Mouse (Mus musculus) hindbrain, embryonic 14.5 days (tissue): ENCODE results near the gene Mpzl1. TPM values are rescaled to one million over a fixed set of nuclear protein-coding genes. Genes with fewer than 3 reads are reported as not detected.

Source experiments
- ATAC-seq: fragments of 200-750 bp; cut with Nextera tagmentation; 2 replicates; pipeline ENCODE4 v1.8.0; 2017; ENCODE audit warnings: moderate number of reproducible peaks, mild to moderate bottlenecking, moderate TSS enrichment, moderate library complexity; ENCODE audit not compliant: low FRiP score
- DNase-seq: peaks from one replicate; pipeline ENCODE4 v3.0.0-alpha.2; 2015; ENCODE audit warnings: low spot score
- H3K27ac ChIP-seq: fragments of 300-500 bp; sonication (generic); 2 replicates; pipeline ENCODE4 v1.5.1; 2014; ENCODE audit warnings: mild to moderate bottlenecking, moderate library complexity
- H3K27me3 ChIP-seq: fragments of 300-500 bp; sonication (generic); 2 replicates; pipeline ENCODE4 v1.6.1; 2014; ENCODE audit warnings: mild to moderate bottlenecking, low read length, mixed read lengths; ENCODE audit not compliant: control insufficient read depth, insufficient read depth
- H3K36me3 ChIP-seq: fragments of 300-500 bp; sonication (generic); replicated peaks from 2 replicates; pipeline ENCODE4 v1.6.1; 2014; ENCODE audit not compliant: control insufficient read depth, insufficient read depth
- H3K4me1 ChIP-seq: fragments of 300-500 bp; sonication (generic); replicated peaks from 2 replicates; pipeline ENCODE4 v1.6.1; 2014; ENCODE audit warnings: antibody characterized with exemption, low read length, mixed read lengths; ENCODE audit not compliant: control insufficient read depth, insufficient read depth
- H3K4me2 ChIP-seq: fragments of 300-500 bp; sonication (generic); replicated peaks from 2 replicates; pipeline ENCODE4 v1.6.1; 2014; ENCODE audit warnings: mild to moderate bottlenecking, moderate library complexity
- H3K4me3 ChIP-seq: fragments of 300-500 bp; sonication (generic); replicated peaks from 2 replicates; pipeline ENCODE4 v1.5.1; 2014; ENCODE audit warnings: mild to moderate bottlenecking, low read length
- H3K9ac ChIP-seq: fragments of 300-500 bp; sonication (generic); 2 replicates; pipeline ENCODE4 v1.6.1; 2014
- H3K9me3 ChIP-seq: fragments of 300-500 bp; sonication (generic); 2 replicates; pipeline ENCODE4 v1.6.1; 2016; ENCODE audit warnings: low read length; ENCODE audit not compliant: control insufficient read depth
- WGBS: fragments of 180-500 bp; shearing (Covaris S2); extraction: QIAGEN DNeasy Blood & Tissue Kit; methylation state at CpG from one replicate; pipeline ENCODE4 v1.1.7; 2014; 5-methylcytosine and 5-hydroxymethylcytosine counted together
- polyA plus RNA-seq: library from polyadenylated mRNA; unstranded; fragments of >200 nt; fragmentation: Nextera tagmentation; extraction: Ambion mirVana; gene quantifications from 2 replicates; pipeline ENCODE4 v1.2.1, GENCODE M21; 2014

Mpzl1 gene
- polyA plus RNA-seq, 1 experiment from 2014 or later: 176 TPM

DNA sequence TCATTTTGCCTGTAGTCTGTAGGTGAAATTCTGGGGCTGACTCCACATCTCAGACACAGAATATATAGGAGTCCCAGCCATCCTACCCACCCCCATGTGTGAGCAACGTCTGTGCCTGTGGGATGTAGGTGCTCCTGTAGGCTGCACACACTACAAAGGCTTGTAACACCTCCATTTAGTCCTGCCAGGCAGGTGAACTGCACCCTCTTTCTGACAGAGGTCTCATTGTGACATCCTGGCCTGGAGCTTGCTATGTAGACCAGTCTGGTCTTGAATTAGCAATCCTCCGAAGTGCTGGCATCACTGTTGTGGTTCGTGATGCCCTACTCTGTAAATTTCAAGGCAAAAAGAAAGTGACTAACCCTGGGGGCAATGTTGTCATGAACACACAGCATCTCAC, 26.9 kb upstream of the Mpzl1 start:
- ATAC-seq (no peak), DNase-seq (no peak)
- Histone ChIP-seq H3K4me1 (0 out of 2 replicates have a peak, but pooled peaks cover 6% of the 10 kb centered on the region), H3K27me3 (no peaks in the 10 kb centered on the region), H3K9ac (no peak overlapping the region), H3K36me3 (no peaks in the 10 kb centered on the region), H3K4me2 (no peak overlapping the region), H3K27ac (no peak overlapping the region), H3K9me3 (no peaks in the 10 kb centered on the region), H3K4me3 (no peak overlapping the region)
- WGBS: 60% methylated on average over 3 of the region's 3 CpGs

DNA sequence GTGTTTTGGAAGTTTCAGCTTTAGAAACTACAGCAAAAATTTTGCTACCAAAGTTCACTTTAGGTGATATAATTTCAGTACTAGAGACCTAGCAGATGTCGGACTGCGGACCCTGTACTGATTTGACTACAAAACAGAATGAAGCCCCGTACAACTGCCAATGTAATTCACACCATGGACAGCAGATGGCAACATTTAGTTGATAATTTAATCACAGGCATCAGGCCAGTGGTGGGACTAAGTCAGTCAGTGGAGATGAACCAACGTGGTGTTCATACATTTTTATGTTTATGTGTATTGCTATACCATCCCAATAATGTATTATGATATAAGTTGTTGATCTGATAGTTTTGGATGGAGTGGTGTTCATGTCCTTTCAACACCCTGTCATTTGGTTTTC, 26.4 kb upstream of the Mpzl1 start:
- H3K4me3 ChIP-seq: no peak overlapping the region
- no peaks in the 10 kb centered on the region for H3K27me3 ChIP-seq
- ATAC-seq (peak; percentile 64; the same call in 1 of the 2 replicates), DNase-seq (peak; percentile 88)
- no peak overlapping the region for H3K9ac ChIP-seq
- no peaks in the 10 kb centered on the region for H3K36me3 ChIP-seq
- H3K27ac ChIP-seq: no peak overlapping the region
- H3K4me2 ChIP-seq: no peak overlapping the region
- WGBS: 11% methylated on average over 4 of the region's 4 CpGs
- H3K9me3 ChIP-seq: no peaks in the 10 kb centered on the region
- H3K4me1 ChIP-seq: 0 out of 2 replicates have a peak, but pooled peaks cover 6% of the 10 kb centered on the region

DNA sequence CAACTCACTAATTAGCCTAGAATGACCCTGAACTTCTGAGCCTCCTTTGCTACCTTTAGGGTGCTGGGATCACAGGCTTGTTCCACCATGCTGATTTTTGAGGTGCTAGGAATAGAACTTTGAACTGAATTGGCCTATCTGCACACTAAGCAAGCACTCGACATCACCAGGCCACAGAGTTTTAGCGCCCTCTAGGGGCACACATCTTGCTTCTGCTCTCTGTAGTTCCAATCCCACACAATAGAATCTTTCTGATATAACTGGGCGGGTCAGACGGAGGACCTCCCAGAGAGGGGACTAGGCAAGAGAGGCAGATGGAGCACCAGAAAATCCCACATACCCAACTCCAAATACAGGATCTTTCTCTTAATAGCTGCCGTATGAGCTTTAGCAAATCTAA, 24.3 kb upstream of the Mpzl1 start:
- Histone ChIP-seq H3K4me2 (no peak overlapping the region), H3K27me3 (no peaks in the 10 kb centered on the region), H3K9ac (no peak overlapping the region), H3K4me3 (no peak overlapping the region), H3K4me1 (0 out of 2 replicates have a peak, but pooled peaks cover 6% of the 10 kb centered on the region), H3K9me3 (no peaks in the 10 kb centered on the region), H3K36me3 (no peaks in the 10 kb centered on the region), H3K27ac (no peak overlapping the region)
- DNase-seq (peak; percentile 74), ATAC-seq (no peak)
- 41% methylated on average over 5 of the region's 5 CpGs for WGBS

DNA sequence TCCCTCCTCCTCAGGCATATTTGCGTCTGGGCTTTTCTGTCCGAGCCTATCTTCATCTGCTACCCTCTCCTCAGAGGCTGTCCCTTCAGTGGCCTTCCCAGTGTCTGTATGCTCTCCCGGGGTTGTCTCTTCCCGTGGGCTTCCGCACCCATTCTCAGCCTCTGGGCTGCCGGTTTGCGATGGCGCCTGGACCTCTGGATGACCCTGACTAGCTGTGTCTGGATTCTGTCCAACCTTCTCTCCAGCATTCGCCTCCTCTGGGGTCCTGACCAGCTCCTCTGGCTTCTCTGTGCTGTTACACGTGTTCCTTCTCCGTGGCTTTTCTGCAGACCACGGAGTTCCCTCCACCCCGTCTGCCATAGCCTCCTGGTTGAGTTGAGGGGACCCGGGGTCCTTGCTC, 21.1 kb upstream of the Mpzl1 start:
- H3K9me3 ChIP-seq: no peaks in the 10 kb centered on the region
- ATAC-seq (no peak), DNase-seq (no peak)
- no peak overlapping the region for H3K4me2 ChIP-seq
- H3K36me3 ChIP-seq: no peaks in the 10 kb centered on the region
- no peak overlapping the region for H3K27ac ChIP-seq
- H3K4me1 ChIP-seq: no peaks in the 10 kb centered on the region
- no peak overlapping the region for H3K9ac ChIP-seq
- no peak overlapping the region for H3K4me3 ChIP-seq
- WGBS: 86% methylated on average over 14 of the region's 14 CpGs
- no peaks in the 10 kb centered on the region for H3K27me3 ChIP-seq

DNA sequence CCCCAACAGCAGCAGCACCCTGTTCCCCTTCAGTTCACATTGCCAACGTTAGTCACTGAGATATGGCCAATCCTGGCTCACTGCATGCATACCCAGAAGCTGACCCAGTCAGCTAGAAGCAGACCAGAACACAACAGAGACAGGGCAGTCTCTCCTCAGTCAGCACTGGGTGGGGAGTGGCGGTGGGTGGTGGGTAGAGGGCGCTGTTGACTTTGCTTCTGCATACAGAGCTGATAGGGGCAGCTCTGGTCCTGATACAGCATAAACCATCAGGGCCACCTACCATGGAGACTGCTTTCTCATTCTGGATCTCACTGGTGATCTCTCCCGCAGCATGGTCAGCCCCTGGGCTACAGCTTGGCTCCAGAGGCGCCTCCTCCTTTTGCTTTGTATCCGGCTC, 20.7 kb upstream of the Mpzl1 start:
- Histone ChIP-seq H3K9me3 (no peaks in the 10 kb centered on the region), H3K4me2 (no peak overlapping the region), H3K9ac (no peak overlapping the region), H3K27ac (no peak overlapping the region), H3K36me3 (no peaks in the 10 kb centered on the region), H3K4me3 (no peak overlapping the region), H3K4me1 (no peaks in the 10 kb centered on the region), H3K27me3 (no peaks in the 10 kb centered on the region)
- ATAC-seq: 0 out of 2 replicates have a peak, but pooled peaks have one; percentile 28
- WGBS: 76% methylated on average over 6 of the region's 6 CpGs
- no peak for DNase-seq

DNA sequence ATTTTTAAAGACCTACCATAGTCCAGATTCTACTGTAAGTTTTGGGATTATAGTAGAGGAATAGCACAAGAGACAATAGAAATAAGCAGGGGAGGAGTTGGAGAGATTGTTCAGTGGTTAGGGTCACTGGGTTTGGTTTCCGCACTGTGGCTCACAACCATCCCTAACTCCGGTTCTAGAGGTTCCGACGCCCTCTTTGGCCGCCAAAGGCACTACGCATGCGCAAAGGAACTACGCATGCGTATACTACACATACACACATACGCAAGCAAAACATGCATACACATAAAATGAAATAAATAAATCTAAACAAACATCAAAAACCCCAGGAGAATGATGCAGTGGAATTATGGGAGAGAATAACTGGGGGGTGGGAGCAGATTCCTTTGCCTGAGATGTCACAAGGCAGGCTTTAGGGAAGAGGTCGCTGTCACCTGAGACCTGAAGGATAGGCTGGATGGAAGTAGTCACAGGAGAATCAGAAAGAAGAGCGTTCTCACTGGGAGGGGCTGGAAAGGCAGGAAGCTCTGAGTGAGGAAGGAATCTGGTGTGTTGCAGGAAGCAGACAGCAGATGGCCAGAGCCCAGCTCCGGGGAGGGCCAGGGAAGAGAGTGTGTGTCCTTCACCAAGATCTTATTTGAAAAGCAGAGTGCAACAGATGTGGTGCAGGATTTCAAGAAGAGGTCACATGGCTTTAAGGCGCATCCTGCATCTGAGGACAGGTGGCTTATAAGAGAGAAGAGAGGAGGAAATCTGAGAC, 19.0 kb upstream of the Mpzl1 start:
- H3K4me2 ChIP-seq: no peak overlapping the region
- no peak overlapping the region for H3K27ac ChIP-seq
- H3K4me3 ChIP-seq: no peak overlapping the region
- no peaks in the 10 kb centered on the region for H3K36me3 ChIP-seq
- ATAC-seq (no peak), DNase-seq (no peak)
- no peaks in the 10 kb centered on the region for H3K27me3 ChIP-seq
- H3K9ac ChIP-seq: no peak overlapping the region
- no peaks in the 10 kb centered on the region for H3K9me3 ChIP-seq
- 92% methylated on average over 14 of the region's 14 CpGs for WGBS
- H3K4me1 ChIP-seq: no peaks in the 10 kb centered on the region

DNA sequence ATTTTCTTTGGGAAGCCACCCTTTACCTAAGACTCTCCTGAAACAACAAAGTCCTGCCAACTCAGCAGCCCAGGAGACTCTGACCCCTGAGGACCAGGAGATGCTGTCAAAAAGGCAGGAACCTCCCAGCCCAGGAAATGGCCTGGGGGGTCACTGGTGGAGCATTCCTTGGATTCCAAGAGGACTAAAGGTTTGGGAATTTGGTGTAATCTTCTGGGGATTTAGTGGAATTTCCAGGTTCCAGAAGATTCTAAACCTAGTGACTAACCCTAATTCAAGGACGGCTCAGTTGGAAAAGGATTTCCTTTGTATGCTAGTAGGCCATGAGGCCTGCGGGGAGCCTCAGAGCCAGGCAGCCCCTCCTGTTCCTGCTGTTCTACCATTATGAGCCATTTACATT, 18.2 kb upstream of the Mpzl1 start:
- no peak for DNase-seq
- Histone ChIP-seq H3K27me3 (no peaks in the 10 kb centered on the region), H3K9me3 (no peaks in the 10 kb centered on the region), H3K9ac (no peak overlapping the region), H3K4me1 (no peaks in the 10 kb centered on the region), H3K27ac (no peak overlapping the region; the same call in 1 of the 2 replicates), H3K4me2 (no peak overlapping the region), H3K36me3 (no peaks in the 10 kb centered on the region), H3K4me3 (no peak overlapping the region)
- no peak for ATAC-seq
- 83% methylated on average over 2 of the region's 2 CpGs for WGBS

DNA sequence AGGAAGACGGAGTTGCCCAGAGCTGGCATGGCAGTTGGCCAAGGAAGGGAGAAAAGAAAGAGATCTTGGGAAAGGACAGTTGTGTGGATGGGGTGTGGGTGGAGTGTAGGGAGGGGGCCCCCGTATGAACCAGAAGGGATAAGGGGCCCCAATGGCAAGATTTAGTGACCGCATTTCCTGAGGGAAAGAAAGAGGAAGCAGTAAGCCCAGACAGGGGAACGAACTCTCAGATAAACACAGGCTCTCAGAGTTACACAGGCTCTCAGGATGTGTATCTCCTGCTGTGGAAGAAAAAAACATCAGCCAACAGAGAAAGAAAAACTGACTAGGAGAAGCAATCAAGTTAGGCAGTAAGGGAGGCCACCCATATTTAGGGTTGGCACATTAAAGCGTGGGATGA, 16.8 kb upstream of the Mpzl1 start:
- no peaks in the 10 kb centered on the region for H3K4me1 ChIP-seq
- no peak overlapping the region for H3K4me3 ChIP-seq
- 78% methylated on average over 5 of the region's 5 CpGs for WGBS
- H3K9ac ChIP-seq: no peak overlapping the region
- H3K27me3 ChIP-seq: no peaks in the 10 kb centered on the region
- no peak overlapping the region for H3K27ac ChIP-seq
- H3K4me2 ChIP-seq: no peak overlapping the region
- DNase-seq: no peak
- no peaks in the 10 kb centered on the region for H3K9me3 ChIP-seq
- H3K36me3 ChIP-seq: no peaks in the 10 kb centered on the region
- no peak for ATAC-seq

DNA sequence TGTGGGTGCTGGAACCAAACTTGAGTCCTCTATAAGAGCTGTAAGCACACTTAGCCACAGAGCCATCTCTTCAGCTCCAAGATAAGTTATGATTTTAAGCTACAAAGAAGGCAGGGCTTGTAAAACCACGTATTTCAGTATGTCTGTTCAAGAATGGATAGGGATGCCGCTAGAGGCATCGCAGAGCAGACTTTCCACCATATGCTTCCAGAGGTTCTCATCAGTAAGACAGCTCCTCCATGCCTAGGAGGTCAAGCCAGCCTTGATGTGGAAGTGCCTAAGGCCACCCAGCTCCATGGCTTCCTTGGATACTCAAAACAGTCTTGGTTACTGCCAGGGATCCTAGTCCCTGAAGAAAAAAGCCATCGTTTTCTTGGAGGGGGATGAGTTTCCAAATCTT, 10.8 kb upstream of the Mpzl1 start:
- Histone ChIP-seq H3K27me3 (no peaks in the 10 kb centered on the region), H3K9ac (no peak overlapping the region), H3K4me3 (no peak overlapping the region), H3K36me3 (no peaks in the 10 kb centered on the region), H3K27ac (no peak overlapping the region), H3K4me1 (no peaks in the 10 kb centered on the region), H3K4me2 (no peak overlapping the region), H3K9me3 (no peaks in the 10 kb centered on the region)
- no peak for ATAC-seq
- no peak for DNase-seq
- WGBS: 78% methylated on average over 4 of the region's 4 CpGs
